Mouse (Mus musculus) midbrain, embryonic 15.5 days (tissue): ENCODE measurements around the gene Cnih2. TPM values are rescaled to one million over a fixed set of nuclear protein-coding genes. Genes with fewer than 3 reads are reported as not detected.

Source experiments
- ATAC-seq: fragments of 200-750 bp; cut with Nextera tagmentation; replicated peaks from 2 replicates; pipeline ENCODE4 v1.8.0; 2017; ENCODE audit warnings: moderate TSS enrichment
- H3K27ac ChIP-seq: fragments of 300-500 bp; sonication (generic); 2 replicates; pipeline ENCODE4 v1.5.1; 2015; ENCODE audit warnings: mild to moderate bottlenecking, inconsistent platforms
- H3K27me3 ChIP-seq: fragments of 300-500 bp; sonication (generic); replicated peaks from 2 replicates; pipeline ENCODE4 v1.6.1; 2015; ENCODE audit warnings: inconsistent platforms
- H3K36me3 ChIP-seq: fragments of 300-500 bp; sonication (generic); replicated peaks from 2 replicates; pipeline ENCODE4 v1.6.1; 2015; ENCODE audit warnings: inconsistent platforms
- H3K4me1 ChIP-seq: fragments of 300-500 bp; sonication (generic); 2 replicates; pipeline ENCODE4 v1.6.1; 2015; ENCODE audit warnings: inconsistent platforms
- H3K4me2 ChIP-seq: fragments of 300-500 bp; sonication (generic); 2 replicates; pipeline ENCODE4 v1.6.1; 2015; ENCODE audit warnings: inconsistent platforms, mild to moderate bottlenecking, moderate library complexity
- H3K4me3 ChIP-seq: fragments of 300-500 bp; sonication (generic); 2 replicates; pipeline ENCODE4 v1.5.1; 2015; ENCODE audit warnings: mild to moderate bottlenecking, inconsistent platforms
- H3K9ac ChIP-seq: fragments of 300-500 bp; sonication (generic); 2 replicates; pipeline ENCODE4 v1.6.1; 2015; ENCODE audit warnings: mild to moderate bottlenecking, inconsistent platforms
- H3K9me3 ChIP-seq: fragments of 300-500 bp; sonication (generic); 2 replicates; pipeline ENCODE4 v1.6.1; 2016; ENCODE audit warnings: inconsistent platforms
- WGBS: fragments of 180-500 bp; shearing (Covaris S2); methylation state at CpG from one replicate; pipeline ENCODE4 v1.1.7; 2015; ENCODE audit warnings: mixed read lengths; 5-methylcytosine and 5-hydroxymethylcytosine counted together
- polyA plus RNA-seq: library from polyadenylated mRNA; unstranded; fragments of >200 nt; fragmentation: Nextera tagmentation; extraction: Ambion mirVana; gene quantifications from 2 replicates; pipeline ENCODE4 v1.2.1, GENCODE M21; 2015

Gene Cnih2
- polyA plus RNA-seq, 1 experiment from 2014 or later: 480 TPM

DNA sequence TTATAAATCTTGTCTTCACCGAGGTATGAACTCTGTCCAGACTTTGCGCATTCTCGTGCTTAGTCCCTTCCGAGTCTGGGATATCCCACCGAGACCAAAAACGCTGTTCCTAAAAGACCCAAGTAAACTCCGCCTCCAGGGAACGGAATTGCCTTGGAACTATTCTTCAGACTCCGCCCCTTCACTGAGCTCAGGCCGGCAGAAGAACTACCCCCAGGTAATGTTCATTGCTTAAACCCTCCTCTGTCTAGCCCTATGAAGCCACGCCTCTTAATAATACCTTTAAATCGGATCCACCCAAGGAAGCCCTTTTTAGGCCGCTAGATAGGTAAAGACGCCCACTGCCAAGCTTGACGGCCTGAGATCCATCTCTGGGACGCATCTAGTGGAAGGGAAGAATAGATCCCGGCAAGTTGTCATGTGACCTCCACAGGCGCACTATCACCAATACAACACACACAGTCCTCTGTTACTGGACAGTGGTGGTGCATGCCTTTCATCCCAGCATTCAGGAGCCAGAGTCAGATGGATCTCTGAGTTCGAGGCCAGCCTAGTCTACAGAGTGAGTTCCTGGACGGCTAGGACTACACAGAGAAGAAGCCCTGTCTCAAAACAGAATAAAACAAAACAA, 25.8 kb downstream of the Cnih2 start:
- Histone ChIP-seq H3K9ac (peak overlapping the region; percentile 39; the same call in 1 of the 2 replicates), H3K27ac (0 out of 2 replicates have a peak overlapping the region, but pooled peaks have one; percentile 29), H3K4me1 (peaks cover 35% of the 10 kb centered on the region), H3K4me2 (peak overlapping the region; percentile 83), H3K36me3 (no peaks in the 10 kb centered on the region), H3K4me3 (peak overlapping the region; percentile 43), H3K27me3 (peaks cover 30% of the 10 kb centered on the region), H3K9me3 (no peaks in the 10 kb centered on the region)
- peak; percentile 21; the same call in 1 of the 2 replicates for ATAC-seq
- 3% methylated on average over 20 of the region's 20 CpGs for WGBS

- WGBS: under 1% methylated on average over 40 of the region's 40 CpGs
- Histone ChIP-seq H3K36me3 (no peaks in the 10 kb centered on the region), H3K9ac (peak overlapping the region; percentile 39), H3K4me2 (peak overlapping the region; percentile 83), H3K9me3 (no peaks in the 10 kb centered on the region), H3K27ac (peak overlapping the region; percentile 39), H3K27me3 (peaks cover 37% of the 10 kb centered on the region), H3K4me3 (peak overlapping the region; percentile 43), H3K4me1 (peaks cover 42% of the 10 kb centered on the region)
- ATAC-seq: peak; percentile 74
Measured at GRCm38 (mm10) chr19:5071545-5072369, 26.6 kb downstream of the Cnih2 start.

DNA sequence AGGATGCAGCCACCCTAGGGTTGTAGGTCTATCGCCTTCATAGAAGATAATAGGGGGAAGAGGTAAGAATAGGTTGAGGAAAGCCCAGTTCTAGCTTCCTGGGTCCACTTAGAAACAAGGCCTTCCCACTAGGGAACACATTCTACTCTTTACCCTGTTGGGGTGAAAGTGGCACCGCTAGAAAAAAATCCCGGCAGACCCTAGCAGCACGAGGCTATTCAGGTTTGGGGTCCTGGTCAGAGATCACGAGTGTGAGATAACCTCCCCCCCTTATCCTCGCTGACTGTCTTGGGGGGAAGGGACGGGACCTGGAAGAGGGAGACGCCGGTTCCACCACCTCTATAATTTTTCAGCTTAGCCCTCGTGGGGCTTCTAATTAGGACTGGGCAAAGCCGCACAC, 27.2 kb downstream of the Cnih2 start:
- Histone ChIP-seq H3K4me3 (peak overlapping the region; percentile 43), H3K4me1 (peaks cover 42% of the 10 kb centered on the region), H3K9me3 (no peaks in the 10 kb centered on the region), H3K36me3 (no peaks in the 10 kb centered on the region), H3K9ac (peak overlapping the region; percentile 39), H3K27ac (peak overlapping the region; percentile 39; the same call in 1 of the 2 replicates), H3K4me2 (peak overlapping the region; percentile 83), H3K27me3 (peaks cover 37% of the 10 kb centered on the region)
- no peak for ATAC-seq
- WGBS: 5% methylated on average over 11 of the region's 11 CpGs

DNA sequence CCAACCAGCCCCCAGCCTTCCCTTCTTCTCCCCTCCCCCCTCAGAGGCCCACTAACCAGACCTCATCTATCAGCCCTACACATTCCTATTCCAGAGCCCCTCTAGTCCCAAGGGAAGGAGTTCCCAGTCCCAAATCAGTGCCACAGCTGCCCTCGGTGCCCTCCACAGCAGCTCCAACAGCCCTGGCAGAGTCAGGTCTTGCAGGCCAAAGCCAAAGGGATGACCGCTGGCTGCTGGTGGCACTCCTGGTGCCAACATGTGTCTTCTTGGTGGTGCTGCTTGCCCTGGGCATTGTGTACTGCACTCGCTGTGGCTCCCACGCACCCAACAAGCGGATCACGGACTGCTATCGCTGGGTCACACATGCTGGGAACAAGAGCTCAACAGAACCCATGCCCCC, 28.3 kb downstream of the Cnih2 start:
- H3K27ac ChIP-seq: no peak overlapping the region
- 85% methylated on average over 7 of the region's 7 CpGs for WGBS
- ATAC-seq: no peak
- no peaks in the 10 kb centered on the region for H3K36me3 ChIP-seq
- H3K4me3 ChIP-seq: no peak overlapping the region
- peaks cover 42% of the 10 kb centered on the region for H3K4me1 ChIP-seq
- no peak overlapping the region; the same call in 1 of the 2 replicates for H3K4me2 ChIP-seq
- no peak overlapping the region for H3K9ac ChIP-seq
- peaks cover 34% of the 10 kb centered on the region for H3K27me3 ChIP-seq
- H3K9me3 ChIP-seq: no peaks in the 10 kb centered on the region

GRCm38 (mm10) chr19:5069486-5069885, 28.8 kb downstream of the Cnih2 start:
- H3K36me3 ChIP-seq: no peaks in the 10 kb centered on the region
- H3K4me1 ChIP-seq: peaks cover 42% of the 10 kb centered on the region
- H3K27me3 ChIP-seq: peaks cover 31% of the 10 kb centered on the region
- ATAC-seq: no peak
- H3K9me3 ChIP-seq: no peaks in the 10 kb centered on the region
- H3K9ac ChIP-seq: no peak overlapping the region
- WGBS: 85% methylated on average over 5 of the region's 5 CpGs
- H3K27ac ChIP-seq: no peak overlapping the region
- no peak overlapping the region; the same call in 1 of the 2 replicates for H3K4me2 ChIP-seq
- no peak overlapping the region for H3K4me3 ChIP-seq

DNA sequence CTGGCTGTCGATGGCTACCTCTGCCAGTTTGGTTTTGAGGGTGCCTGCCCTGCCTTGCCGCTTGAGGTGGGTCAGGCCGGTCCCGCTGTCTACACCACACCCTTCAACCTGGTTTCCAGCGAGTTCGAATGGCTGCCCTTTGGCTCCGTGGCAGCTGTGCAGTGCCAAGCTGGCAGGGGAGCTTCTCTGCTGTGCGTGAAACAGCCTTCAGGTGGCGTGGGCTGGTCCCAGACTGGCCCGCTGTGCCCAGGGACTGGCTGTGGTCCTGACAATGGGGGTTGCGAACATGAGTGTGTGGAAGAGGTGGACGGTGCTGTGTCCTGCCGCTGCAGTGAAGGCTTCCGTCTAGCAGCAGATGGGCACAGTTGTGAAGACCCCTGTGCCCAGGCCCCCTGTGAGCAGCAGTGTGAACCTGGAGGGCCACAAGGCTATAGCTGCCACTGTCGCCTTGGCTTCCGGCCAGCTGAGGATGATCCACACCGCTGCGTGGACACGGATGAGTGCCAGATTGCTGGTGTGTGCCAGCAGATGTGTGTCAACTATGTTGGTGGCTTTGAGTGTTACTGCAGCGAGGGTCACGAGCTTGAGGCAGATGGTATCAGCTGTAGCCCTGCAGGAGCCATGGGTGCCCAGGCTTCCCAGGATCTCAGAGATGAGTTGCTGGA, 29.6 kb downstream of the Cnih2 start:
- Histone ChIP-seq H3K4me3 (peak overlapping the region; percentile 37), H3K9me3 (no peaks in the 10 kb centered on the region), H3K9ac (peak overlapping the region; percentile 46), H3K36me3 (no peaks in the 10 kb centered on the region), H3K4me2 (peak overlapping the region; percentile 73), H3K27me3 (peaks cover 26% of the 10 kb centered on the region), H3K27ac (no peak overlapping the region), H3K4me1 (peaks cover 42% of the 10 kb centered on the region)
- ATAC-seq: no peak
- 34% methylated on average over 21 of the region's 21 CpGs for WGBS

GRCm38 (mm10) chr19:5067867-5068569, 30.3 kb downstream of the Cnih2 start, which contains the start of gene Cd248:
TSS of gene Cd248 (plus strand) at chr19:5068078.
- peak within 1 kb of the TSS; percentile 37 for H3K4me3 ChIP-seq
- H3K4me2 ChIP-seq: peak within 1 kb of the TSS; percentile 73
- under 1% methylated on average over 52 of the region's 56 CpGs for WGBS
- peak within 1 kb of the TSS; percentile 46 for H3K9ac ChIP-seq
- H3K9me3 ChIP-seq: no peaks in the 10 kb centered on the region
- H3K27ac ChIP-seq: no peak within 1 kb of the TSS
- ATAC-seq: 0 out of 2 replicates have a peak, but pooled peaks have one; percentile 19
- peaks cover 42% of the 10 kb centered on the region for H3K4me1 ChIP-seq
- peaks cover 26% of the 10 kb centered on the region for H3K27me3 ChIP-seq
- H3K36me3 ChIP-seq: no peaks in the 10 kb centered on the region

DNA sequence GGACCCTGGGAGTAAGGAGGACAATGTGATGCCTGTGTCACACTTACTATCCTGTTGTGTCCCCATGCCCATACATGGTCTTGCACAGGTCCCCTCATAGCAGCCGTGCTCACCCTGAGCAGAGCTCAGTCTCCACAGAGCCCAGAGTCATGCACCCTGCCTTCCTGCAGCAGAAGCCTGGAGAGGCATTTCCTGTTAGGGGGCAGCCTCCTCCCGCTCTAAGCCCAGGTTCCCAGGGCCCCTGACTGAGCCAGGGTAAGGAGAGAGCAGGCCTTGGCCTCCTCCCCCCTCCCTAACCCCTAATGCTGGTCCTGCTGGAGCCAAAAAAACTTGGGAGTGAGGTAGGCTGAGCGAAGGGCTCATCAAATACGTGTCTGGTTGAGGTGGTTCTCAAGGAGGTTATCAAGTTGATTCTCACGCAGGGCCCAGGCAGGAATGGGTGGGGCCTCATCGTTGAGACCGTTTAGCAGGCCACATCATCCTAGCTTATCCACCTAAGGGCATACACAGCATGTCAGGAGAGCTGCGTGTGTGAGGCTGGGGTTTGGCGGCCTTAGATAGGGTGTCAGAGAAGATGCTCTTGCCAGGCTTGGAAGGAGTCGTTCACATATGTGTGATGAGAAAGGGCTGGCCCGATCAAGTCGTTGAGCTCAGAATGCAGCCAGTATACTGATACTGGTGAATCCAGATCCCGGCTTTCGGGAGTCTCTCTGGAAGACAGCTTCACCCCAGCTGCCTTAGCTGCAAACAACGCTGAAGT, 31.1 kb downstream of the Cnih2 start:
- 14% methylated on average over 15 of the region's 15 CpGs for whole genome bisulfite sequencing

GRCm38 (mm10) chr19:5065104-5065503, 33.2 kb downstream of the Cnih2 start:
- H3K9me3 ChIP-seq: no peaks in the 10 kb centered on the region
- peaks cover 26% of the 10 kb centered on the region for H3K27me3 ChIP-seq
- WGBS: 66% methylated on average over 7 of the region's 7 CpGs
- ATAC-seq: no peak
- H3K36me3 ChIP-seq: no peaks in the 10 kb centered on the region
- no peak overlapping the region for H3K27ac ChIP-seq
- no peak overlapping the region for H3K4me2 ChIP-seq
- no peak overlapping the region for H3K9ac ChIP-seq
- H3K4me1 ChIP-seq: peaks cover 24% of the 10 kb centered on the region
- H3K4me3 ChIP-seq: no peak overlapping the region

More for the DNA sequence above, 31.1 kb downstream of the Cnih2 start:
- Histone ChIP-seq H3K4me3 (0 out of 2 replicates have a peak overlapping the region, but pooled peaks have one; percentile 37), H3K9me3 (no peaks in the 10 kb centered on the region), H3K36me3 (no peaks in the 10 kb centered on the region), H3K27ac (no peak overlapping the region), H3K9ac (no peak overlapping the region), H3K4me2 (peak overlapping the region; percentile 73), H3K4me1 (peaks cover 34% of the 10 kb centered on the region), H3K27me3 (peaks cover 26% of the 10 kb centered on the region)
- no peak for ATAC-seq

- WGBS: 81% methylated on average over 6 of the region's 6 CpGs
- no peaks in the 10 kb centered on the region for H3K36me3 ChIP-seq
Measured at GRCm38 (mm10) chr19:5062446-5062845, 35.9 kb downstream of the Cnih2 start.

DNA sequence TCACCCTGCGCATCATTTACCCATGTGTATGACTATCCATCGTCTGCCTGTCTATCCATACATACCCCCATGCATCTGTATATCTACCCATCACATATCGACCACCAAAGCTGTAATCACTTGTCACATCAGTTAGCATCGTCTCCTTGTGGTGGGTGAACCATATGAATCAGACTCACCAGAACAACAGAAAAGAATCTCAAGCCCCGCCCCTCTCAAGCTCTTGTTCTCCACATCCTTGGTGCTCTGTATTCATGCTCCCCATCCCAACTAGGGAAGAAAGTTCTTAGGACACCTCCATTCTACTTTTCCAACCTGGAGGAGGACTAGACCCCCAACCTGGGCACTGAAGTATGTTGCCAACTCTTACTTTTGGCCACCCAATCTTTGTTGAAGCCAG, 36.3 kb downstream of the Cnih2 start:
- WGBS: 88% methylated on average over 5 of the region's 5 CpGs
- Histone ChIP-seq H3K36me3 (no peaks in the 10 kb centered on the region), H3K4me3 (no peak overlapping the region), H3K4me2 (no peak overlapping the region), H3K4me1 (peaks cover 11% of the 10 kb centered on the region; the same call in 1 of the 2 replicates), H3K27me3 (peaks cover 8% of the 10 kb centered on the region), H3K9ac (no peak overlapping the region), H3K27ac (no peak overlapping the region), H3K9me3 (no peaks in the 10 kb centered on the region)
- ATAC-seq: no peak

More at GRCm38 (mm10) chr19:5062446-5062845, 35.9 kb downstream of the Cnih2 start:
- Histone ChIP-seq H3K4me2 (no peak overlapping the region), H3K4me1 (peaks cover 15% of the 10 kb centered on the region; the same call in 1 of the 2 replicates), H3K27me3 (peaks cover 11% of the 10 kb centered on the region), H3K4me3 (no peak overlapping the region), H3K9me3 (no peaks in the 10 kb centered on the region), H3K9ac (no peak overlapping the region), H3K27ac (no peak overlapping the region)
- ATAC-seq: no peak
